Mouse (Mus musculus): ENCODE measurements around the gene 1700013G24Rik.

The 1700013G24Rik gene

DNA sequence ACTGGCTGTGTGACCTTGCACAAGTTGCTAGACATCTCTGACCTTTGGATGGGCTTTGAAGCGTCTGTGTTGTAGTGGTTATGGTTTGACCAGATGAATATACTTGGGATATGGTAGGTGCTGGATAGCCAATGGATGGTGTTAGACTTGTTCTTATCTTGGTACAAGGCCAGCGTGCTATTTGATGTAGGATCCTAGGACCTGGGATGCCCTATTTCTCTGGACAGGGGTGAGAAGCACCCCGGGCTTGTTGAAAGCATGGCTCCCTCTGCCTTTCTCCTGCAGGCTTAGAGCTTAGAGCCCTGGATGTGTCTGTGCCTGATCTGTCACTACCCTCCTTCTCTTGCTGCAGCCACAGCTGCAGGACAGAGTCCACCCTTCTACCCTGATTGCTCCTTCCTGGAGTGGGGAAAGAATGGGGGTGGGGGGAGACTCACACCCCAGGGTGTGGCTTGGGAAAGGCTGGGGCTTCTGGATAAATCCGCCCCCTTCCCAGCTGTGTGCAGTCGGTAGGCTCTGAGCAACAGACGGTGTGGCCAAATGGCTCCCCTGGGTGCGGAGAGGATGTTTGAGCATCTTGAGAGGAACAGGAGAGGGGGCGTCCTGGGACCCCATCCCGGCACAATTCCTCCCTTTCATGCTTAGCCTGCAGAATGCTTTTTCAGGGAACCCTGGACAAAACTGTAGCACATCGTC lies 23.1 kb downstream of the 1700013G24Rik start:
- no peak for DNase-seq (ENCODE audit: low read depth, low spot score)

DNA sequence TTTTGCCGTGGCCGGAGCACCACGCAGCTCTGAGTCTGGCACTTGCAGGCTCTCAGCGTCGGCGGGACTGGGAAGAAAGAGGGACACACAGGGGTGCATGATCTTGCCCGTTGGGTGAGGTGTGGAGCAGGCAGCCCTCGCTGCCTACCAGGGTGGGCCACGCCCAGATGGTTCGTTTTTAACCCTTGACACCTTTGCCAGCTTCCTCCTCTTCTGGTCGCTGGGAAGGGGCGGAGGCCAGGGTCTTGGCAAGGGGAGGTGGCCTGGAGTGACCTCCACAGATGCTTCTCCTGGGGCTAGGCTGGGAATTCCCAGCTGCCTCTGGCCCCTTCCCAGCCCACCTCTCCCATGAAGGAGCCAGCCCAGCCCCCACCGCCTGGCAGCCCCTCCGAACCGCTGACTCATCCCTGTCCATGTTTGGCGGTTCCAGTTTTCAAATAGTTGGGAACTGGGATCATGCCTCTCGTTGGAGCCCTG lies 23.7 kb downstream of the 1700013G24Rik start:
- no peak for DNase-seq (ENCODE audit: low read depth, low spot score)

DNA sequence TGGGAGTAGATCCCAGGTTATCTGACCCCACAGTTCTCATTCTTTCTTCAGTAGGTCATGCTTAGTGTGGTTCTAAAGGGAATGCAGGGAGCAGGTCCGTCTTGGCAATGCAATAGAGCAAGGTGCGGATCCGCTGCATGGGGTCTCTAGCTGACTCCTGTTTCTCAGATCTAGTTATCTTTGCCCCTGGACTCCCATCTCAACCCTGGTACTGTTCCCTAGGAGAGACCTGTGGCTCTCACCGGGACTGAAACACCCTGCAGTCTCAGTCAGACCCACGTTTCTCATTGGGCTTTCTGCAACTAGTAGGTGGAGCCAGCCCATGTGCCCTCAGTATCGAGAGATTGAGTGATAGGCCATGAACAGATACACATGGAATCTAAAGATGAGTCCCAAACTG lies 24.5 kb downstream of the 1700013G24Rik start:
- DNase-seq (ENCODE audit: low read depth, low spot score) = no peak

DNA sequence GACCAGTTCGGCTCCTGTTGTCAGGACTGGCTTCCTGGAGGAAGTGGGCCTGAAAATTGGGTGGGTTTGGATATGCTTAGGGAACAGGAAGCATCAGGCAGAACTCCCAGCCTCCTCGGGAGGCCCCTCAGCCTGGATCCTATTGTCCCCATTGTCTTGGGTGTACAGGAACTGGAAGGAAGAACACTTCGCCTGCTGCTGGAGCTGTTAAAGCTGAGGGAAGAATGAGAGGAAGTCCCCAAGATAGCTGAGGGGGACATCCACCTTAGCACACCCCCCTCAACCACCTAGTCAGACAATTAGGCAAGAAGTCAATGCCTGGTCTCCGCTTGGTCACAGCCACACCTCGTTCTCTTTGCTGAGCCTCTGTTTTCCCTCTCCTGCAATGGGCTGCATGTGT lies 25.2 kb downstream of the 1700013G24Rik start:
- no peak for DNase-seq (ENCODE audit: low read depth, low spot score)

DNA sequence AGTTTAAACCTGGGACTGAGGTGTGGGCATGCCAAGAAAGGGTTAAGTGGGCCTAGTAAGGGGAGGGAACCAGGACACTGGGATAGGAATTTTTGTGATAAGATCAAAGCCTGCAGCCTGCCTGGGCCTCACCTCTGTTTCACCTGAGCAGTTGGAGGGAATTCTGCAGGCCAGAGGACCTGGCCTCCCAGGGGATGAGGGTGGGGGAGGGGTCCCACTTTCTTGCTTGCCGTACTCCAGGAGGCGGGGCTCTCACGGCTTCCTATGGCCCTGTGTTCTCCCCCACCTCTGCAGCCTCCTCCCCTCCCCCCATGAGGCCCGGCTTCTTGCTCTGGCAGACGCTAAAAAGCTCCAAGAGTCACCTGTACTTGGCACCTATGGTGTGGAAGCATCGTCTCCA lies 26.7 kb downstream of the 1700013G24Rik start:
- DNase-seq (ENCODE audit: low read depth, low spot score) = no peak

DNA sequence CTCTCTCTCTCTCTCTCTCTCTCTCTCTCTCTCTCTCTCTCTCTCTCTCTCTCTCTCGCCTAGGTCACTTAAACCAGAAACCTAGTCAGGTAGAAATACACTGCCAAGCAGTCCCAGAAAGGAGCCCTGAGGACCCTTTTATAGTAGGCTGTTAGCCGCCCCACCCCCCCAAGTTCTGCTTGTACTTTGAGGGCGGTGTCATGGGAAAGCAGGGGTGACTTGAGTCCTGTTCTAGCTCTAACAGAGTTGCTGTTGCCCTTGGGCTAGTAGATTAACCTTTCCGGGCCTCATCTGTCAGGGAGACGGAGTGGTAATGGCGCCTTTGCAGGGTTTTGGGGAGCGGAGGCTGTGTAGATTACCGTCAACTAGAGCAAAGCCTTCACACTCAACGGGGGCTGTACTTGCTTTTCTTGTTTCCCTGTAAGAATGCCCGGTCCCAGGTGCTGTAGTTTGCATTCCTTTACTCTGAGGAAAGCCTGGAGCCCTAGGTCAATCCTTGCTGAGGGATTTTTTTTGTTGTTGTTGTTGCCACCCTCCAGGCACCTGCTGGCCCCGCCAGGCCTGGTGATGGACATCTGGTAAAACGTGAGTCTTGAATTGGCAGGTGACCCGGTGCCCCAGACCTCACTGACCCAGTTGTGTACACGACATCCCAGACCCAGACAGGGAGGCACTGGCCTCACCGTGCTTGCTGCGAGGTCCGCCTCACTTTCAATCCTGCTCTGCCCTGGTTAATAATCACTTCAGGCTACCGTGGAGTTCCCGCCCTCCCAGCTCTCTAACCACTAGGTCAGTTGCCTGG lies 27.3 kb downstream of the 1700013G24Rik start:
- DNase-seq (ENCODE audit: low read depth, low spot score) = no peak

DNA sequence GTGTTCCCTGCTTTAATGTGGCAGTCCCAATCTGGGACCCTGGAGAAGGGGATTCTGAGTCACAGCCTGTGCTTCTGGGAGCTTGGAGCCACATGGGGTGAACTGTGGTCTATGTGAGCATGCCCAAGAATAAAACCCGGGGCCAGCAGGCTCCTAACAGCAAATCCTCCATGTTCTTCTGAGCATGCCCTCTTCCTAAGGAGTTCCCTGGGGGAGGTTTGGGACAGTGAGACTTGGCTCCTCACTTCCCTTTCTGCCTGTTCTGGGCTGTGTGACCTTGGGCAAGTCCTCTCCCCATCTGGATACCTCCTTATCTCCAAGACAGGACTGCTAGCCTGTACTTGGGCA lies 27.9 kb downstream of the 1700013G24Rik start:
- DNase-seq (ENCODE audit: low read depth, low spot score) = no peak

DNA sequence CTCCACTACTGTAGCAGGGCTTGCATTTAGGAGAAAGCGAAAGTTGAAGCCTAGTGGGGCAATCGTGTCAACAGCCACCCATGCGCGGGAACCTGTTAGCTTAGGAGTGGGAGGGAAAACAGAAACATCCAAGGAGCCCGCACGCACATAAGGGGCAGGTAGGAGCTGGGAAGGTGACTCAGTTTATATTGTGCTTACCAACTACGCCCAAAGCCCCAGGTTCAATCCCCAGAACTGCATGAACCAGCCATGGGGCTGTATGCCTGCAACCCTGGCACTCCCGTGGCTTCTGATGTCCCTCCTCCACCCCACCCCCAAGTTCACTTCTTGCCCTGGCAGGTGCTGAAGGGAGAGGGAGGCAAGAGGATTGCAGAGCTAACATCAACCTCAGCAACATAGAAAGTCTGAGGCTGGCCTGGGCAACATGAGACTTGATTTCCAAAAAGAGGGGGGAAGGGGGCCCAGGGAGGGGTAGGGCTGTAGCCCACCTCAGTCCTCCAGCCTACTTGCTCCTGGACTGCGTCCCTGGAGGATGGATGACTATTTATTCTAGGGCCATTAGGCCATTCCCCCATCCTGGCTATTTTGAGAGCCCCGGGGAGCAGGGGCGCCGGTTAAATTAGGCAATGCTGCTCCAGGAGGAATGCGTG lies 28.4 kb downstream of the 1700013G24Rik start:
- DNase-seq (ENCODE audit: low read depth, low spot score) = no peak

DNA sequence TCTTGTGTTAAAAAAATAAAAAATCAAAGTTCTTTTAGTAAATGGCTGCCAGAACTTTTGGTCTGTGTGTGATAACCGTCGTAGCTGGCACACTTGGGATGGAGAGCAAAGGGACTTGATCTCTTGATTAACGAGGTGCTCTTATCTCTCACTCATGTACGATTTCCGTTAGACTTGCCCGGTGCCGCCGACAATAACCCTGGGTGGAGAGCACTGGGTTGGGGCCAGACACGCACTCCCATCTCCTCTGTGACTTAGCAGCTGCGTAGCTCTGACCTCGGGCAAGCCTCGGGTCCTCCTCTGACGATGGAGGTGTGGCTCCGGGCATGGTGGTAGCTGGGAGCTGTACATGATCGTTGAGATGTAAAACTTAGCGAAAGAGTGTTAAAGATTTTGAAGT lies 30.8 kb downstream of the 1700013G24Rik start:
- no peak for DNase-seq (ENCODE audit: low read depth, low spot score)

DNA sequence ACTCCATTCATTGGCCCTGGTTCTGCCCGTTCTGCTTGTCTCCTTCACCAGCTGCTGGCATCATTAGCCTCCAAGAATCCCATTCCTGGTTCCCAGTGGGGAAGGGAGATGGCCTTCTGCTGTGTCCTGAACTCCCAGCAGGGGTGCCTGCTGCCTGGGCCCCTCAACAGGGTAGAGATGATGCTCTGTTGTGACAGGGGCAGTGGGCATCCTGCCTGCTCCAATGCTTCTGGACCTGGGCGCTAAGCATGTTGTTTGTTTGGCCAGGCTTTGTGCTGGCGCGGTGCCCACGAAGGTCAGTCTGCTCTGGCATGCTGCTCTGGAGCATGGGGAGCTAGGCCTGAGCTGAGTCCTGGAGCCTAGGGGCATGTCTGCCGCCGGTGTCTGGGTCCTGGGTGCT lies 31.5 kb downstream of the 1700013G24Rik start:
- DNase-seq (ENCODE audit: low read depth, low spot score) = no peak

DNA sequence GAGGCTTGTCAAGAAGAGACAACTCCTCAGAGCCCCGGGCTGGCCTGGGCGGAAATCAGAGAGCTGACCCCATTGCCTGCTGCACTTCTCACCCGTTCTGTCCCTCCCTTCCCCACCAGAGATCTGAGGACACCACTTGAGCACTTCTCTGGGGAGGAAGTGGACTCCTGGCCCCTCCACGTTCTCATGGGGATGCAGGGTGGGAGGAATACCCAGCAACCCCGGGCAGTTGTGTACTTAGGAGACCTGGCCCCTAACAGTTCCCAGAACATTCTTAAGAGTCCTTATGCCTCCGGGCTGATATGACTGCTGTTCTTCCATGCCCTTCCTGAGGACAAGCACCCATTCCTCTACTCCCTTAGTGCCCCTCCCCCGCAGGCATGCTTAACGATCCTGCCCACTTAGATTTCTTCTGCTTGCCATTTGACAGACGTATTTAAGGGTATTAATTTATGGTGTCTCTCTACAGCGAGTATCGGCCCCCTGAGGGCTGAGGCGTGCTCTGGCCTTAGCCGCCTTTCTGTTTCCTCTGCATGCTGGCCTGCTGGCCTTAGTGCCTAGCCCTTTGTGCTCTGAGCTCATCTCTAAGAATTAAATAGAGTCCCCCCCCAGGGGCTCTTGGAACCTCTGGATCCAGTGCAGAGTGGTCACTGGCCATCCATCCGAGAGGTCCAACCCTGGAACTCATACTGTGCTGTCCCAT lies 32.3 kb downstream of the 1700013G24Rik start:
- no peak for DNase-seq (ENCODE audit: low read depth, low spot score)

DNA sequence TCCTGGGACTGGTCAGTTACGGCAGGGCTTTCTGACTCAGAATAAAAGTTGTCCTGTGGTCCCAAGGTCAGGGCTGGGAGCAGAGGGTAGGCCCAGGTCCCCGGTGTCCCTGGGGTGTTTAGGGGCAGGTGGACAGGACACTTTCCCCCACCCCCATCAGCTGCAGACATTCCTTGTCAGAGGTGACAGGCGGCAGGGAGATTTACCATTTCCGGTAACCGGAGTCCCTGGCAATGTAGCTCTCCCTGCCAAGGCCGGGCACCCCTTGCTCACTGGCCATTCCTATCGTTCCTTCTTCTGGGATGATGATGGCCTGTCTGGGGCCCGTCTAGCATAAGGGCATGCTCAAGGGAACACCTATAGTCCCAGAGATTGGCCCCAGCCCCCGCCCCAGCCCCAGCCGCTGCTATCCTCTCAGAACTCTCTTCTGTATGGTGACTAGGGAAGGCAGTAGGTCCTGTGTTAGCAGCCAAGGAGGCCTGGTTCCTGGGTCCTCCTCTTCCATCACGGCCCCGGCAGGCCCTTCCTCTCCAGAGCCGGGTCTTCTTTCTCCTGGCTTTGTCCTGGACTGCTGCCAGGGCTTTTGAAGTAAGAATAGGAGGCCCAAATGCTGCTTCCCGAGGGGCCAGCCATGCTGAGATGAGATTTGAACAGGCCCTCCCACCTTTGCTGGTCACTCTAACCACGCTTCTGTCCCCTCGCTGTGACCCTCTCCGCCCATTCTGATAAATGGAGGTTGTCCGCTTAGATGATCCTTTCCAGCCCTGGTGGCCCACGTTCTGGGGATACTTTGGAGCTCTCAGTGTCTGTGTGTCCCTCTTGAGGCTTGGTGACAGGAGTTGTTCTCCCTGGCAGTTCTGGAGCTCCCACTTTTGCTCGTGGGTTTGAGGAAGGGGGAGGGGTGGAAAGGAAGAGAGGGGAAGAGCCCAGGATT lies 33.3 kb downstream of the 1700013G24Rik start:
- DNase-seq (ENCODE audit: low read depth, low spot score) = no peak

DNA sequence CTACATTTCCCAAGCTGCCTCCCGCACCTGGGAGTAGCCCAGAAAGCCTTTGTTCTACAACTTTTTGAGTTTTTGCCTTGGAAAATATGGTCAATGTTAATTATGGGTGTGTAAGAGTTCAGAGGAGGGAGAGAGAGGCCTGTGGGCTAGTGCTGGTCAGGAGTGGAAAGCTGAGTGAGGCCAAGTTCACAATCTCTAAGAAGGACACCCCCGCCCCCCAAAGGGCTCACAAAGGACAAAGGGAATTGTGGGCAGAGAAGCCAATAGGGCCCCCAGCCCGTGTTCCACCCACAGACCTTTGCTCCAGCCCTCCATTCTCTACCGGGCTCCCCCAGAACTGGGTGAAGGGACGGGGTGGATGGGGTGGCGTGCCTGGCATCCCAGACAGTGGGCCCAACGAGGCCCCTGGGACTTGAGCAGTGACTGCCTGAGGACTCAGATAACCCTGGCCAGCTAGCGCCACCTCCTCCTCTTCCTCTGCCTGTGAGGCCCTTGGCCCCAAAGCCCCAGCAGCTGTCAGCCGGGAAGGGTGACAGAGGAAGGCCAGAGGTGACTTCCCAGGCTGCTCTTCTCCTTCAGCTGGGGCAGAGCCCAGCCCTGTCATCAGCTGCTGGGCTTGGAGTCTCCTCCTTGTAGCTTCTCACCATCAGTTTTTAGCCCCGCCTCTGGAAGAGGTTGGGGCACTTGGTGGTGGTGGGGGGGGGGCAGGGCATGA lies 34.4 kb downstream of the 1700013G24Rik start:
- no peak for DNase-seq (ENCODE audit: low read depth, low spot score)

DNA sequence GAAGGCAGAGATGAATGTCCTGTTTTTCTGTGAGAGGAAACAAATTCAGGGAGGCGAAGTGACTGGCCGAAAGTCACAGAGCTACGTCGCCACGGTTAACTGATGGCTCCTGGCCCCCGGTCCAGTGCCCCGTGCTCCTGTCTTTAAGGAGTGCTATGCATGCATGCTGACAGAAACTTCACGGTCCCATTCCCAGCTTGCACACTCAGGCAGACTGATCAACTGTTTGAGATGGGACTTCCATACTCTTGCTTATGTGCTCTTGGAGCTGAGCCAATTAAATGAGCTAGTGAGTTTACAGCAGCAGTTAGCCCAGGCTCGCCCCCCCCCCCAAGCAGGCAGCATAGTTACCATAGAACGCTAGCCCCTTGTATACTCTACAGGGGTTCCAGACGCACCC lies 35.0 kb downstream of the 1700013G24Rik start:
- no peak for DNase-seq (ENCODE audit: low read depth, low spot score)

DNA sequence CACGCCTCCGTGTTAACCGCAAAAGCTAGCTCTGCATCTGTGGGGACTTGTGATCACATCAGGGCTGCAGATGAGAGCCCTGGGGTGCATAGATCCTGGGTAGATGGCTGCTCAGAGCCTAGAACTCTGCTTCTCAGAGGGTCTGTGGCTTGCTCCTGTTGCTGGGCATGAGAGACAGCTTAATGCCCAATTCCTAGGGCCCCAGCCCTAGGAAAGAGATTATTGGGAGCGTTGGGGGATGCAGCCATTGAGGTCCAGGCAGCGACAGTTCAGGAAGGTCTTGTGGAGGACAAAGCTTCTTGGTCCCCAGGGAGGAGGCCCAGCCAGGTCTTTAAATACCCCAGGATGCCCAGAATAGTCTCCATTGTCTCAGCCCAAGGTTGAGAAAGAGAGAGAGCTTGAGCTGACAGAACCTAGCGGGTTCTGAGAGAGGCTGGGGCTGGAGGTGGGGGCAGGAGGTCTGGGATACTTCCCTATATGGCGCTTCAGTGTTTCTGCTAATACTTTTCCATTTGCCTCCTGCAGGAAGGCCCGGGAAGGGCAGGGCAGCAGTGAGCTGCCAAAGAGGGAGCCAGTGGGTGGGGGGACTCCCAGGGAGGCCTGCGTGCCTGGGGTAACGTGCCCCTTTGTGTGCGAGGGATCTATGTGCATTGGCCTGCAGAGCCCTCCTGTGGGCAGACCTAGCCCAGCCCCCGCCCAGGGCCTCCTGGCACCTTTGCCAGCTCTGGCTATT lies 35.7 kb downstream of the 1700013G24Rik start:
- DNase-seq (ENCODE audit: low read depth, low spot score) = no peak

DNA sequence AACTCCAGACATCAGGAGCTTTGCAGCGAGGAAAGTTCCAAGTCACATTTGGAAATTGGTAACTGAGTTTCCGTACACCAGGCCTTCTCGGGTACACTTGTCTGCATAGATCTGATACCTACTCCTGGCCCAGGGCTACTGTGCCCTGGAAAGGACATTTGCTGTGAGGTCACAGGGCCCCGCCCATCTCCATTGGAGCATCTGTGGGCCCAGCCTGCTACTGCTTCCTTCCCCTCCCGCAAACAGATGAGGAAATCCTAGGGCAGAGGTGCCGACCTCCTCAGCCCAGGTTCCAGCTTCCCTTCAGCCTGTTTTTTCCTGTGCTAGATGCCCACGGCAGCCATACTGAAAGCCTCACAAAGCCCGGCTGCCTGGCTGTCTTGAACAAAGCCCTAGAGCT lies 36.9 kb downstream of the 1700013G24Rik start:
- DNase-seq (ENCODE audit: low read depth, low spot score) = no peak

DNA sequence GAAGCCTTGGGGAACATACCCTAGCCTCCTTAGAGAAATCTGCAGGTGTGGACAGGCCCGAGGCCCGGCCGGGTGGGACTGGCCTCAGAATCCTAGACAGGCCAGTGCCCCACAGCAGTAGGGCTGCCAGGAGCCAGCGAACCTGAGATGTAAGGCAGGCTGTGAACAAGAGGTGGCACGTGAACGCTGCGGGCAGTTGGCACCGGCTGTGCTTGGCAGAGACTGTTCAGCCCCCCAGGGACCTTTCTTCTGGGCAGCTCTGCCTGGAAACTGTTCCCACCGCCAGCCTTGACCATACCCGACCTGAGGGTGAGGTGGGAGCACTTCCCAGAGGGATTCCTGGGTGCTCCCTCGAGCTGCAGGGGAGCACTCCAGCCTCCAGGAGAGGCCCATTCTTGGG lies 39.5 kb downstream of the 1700013G24Rik start:
- no peak for DNase-seq (ENCODE audit: low read depth, low spot score)

DNA sequence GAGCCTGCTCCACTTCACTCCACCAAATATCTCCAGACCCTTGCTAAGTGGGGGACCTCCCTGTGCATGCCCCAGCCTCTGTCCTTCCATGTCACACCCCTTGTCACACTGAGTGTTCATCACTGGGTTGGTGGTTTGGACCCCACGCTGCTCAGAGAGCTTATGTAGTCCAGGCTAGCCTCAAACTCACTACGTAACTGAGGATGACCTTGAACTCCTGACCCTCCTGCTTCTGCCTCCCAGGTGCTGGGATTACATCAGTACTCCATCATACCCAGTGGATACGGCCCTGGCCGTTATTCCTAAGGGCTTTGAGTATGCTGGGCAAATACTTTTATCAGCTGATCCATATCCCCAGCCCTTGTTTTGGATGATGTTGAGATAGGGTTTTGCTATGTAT lies 40.1 kb downstream of the 1700013G24Rik start:
- no peak for DNase-seq (ENCODE audit: low read depth, low spot score)

DNA sequence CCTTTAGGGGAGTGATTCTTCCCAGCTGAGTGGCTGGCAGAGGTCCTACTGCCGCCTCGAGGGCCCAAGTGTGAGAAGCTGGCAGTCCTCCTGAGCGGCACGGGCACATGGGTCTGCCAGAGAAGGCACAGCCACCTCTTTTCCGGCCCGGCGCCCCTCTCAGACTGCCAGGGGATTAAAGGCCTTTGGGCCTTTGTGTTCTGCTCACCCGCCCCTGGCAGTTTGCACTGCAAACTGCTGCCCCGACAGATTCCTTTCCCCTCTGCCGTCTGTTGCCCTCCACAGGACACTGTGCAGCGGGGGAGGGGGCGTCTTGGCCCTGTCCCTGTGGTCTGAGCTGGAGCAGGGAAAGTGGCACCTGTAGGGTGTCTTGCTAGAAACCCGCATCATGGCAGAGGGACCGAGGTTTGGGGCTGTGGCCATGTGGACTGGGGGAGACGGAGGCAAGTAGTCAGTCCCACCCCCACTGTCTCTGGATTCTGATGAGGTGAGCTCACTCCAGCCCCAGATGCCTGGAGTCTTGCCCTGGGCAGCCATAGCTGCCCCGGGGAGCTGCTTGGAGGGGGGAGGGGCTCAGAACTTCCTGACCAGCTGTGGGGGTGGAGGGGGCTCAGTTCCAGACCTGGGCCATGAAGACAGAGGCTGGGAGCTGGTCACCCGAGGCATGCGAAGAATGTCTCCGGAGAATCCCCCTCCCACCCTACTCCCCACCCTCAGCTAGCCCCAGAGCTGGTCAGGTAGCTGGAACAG lies 41.8 kb downstream of the 1700013G24Rik start:
- no peak for DNase-seq (ENCODE audit: low read depth, low spot score)

Data from c-Kit-negative CD71-positive TER-119-positive erythroid progenitor cells, embryonic 14.5 days (primary cell).